23 mouse cellular contexts compared by ENCODE assay signal in genomic region chr17:72944368-72944767, GRCm38 (mm10). TPM values are rescaled to one million over a fixed set of nuclear protein-coding genes. Genes with fewer than 3 reads are reported as not detected.
DNase-seq lines count a peak whose midpoint lies in the region; ATAC-seq and TF ChIP-seq lines count a peak whose summit lies in the region.
"Had no signal": no experiment of that assay in that cellular context is flagged by ENCODE, and none has a peak within 500 bp of the region (broad histone marks: within the 10 kb centered on the region; RNA-seq: fewer than 3 reads in every experiment).

No protein-coding gene starts in this region.

- H3K4me1 ChIP-seq in heart, embryonic 12.5 days (replicated peaks) = peaks cover 47% of the 10 kb centered on the region
- peaks cover 19% of the 10 kb centered on the region for H3K4me1 ChIP-seq in liver, embryonic 12.5 days
- H3K4me1 ChIP-seq in liver, postnatal 0 days (ENCODE audit: insufficient read depth) = peaks cover 8% of the 10 kb centered on the region
- peaks cover 4% of the 10 kb centered on the region; the same call in 1 of the 2 replicates for H3K4me1 ChIP-seq in embryonic fibroblast, embryonic 13.5 days (ENCODE audit: control insufficient read depth, insufficient read depth, low read length)
- H3K4me1 ChIP-seq: midbrain, embryonic 12.5 days had no signal

- H3K9me3 ChIP-seq in heart, embryonic 12.5 days (replicated peaks) = no peaks in the 10 kb centered on the region
- H3K9me3 ChIP-seq in liver, embryonic 12.5 days (replicated peaks) = no peaks in the 10 kb centered on the region
- no peaks in the 10 kb centered on the region for H3K9me3 ChIP-seq in liver, postnatal 0 days (ENCODE audit: low read length)
- H3K9me3 ChIP-seq: hindbrain, embryonic 15.5 days; kidney, embryonic 15.5 days; midbrain, embryonic 12.5 days had no signal

- intact Hi-C loops in heart, postnatal 36 days (cut with DNase I) = no loop called here

- no peaks in the 10 kb centered on the region for H3K27me3 ChIP-seq in heart, embryonic 12.5 days (replicated peaks)
- H3K27me3 ChIP-seq in liver, embryonic 12.5 days (replicated peaks) = no peaks in the 10 kb centered on the region
- no peaks in the 10 kb centered on the region for H3K27me3 ChIP-seq in liver, postnatal 0 days (ENCODE audit: insufficient read depth, low read length)
- H3K27me3 ChIP-seq: hindbrain, embryonic 15.5 days; kidney, embryonic 15.5 days; midbrain, embryonic 12.5 days had no signal

- ATAC-seq in heart, embryonic 12.5 days (ENCODE audit: insufficient number of reproducible peaks, low FRiP score) = no peak
- peak; percentile 80 for ATAC-seq in liver, embryonic 12.5 days
- no peak for ATAC-seq in liver, postnatal 0 days
- ATAC-seq in megakaryocyte-erythroid progenitor cell, adult 5-6 weeks (replicated peaks; ENCODE audit: low FRiP score, low TSS enrichment, poor library complexity, severe bottlenecking) = peak; percentile 81
- ATAC-seq: intestine, embryonic 16.5 days had no signal

- H3K4me2 ChIP-seq in heart, embryonic 12.5 days = no peak overlapping the region
- H3K4me2 ChIP-seq in liver, embryonic 12.5 days = no peak overlapping the region
- no peak overlapping the region for H3K4me2 ChIP-seq in liver, postnatal 0 days (ENCODE audit: low read depth, low read length)
- H3K4me2 ChIP-seq: hindbrain, embryonic 15.5 days; kidney, embryonic 15.5 days; midbrain, embryonic 12.5 days had no signal

- peaks cover 37% of the 10 kb centered on the region for H3K36me3 ChIP-seq in heart, embryonic 12.5 days
- peaks cover 12% of the 10 kb centered on the region for H3K36me3 ChIP-seq in liver, embryonic 12.5 days
- peaks cover 2% of the 10 kb centered on the region; the same call in 1 of the 2 replicates for H3K36me3 ChIP-seq in liver, postnatal 0 days (replicated peaks; ENCODE audit: insufficient read depth, low read length)

- no peak overlapping the region for H3K4me3 ChIP-seq in heart, embryonic 12.5 days
- H3K4me3 ChIP-seq in liver, embryonic 12.5 days = no peak overlapping the region
- H3K4me3 ChIP-seq in liver, postnatal 0 days (ENCODE audit: low read depth, low read length) = no peak overlapping the region
- no peak overlapping the region for H3K4me3 ChIP-seq in embryonic fibroblast, embryonic 13.5 days (ENCODE audit: insufficient read depth, low read length)
- H3K4me3 ChIP-seq: gastrocnemius, adult 2 months; hindbrain, embryonic 15.5 days; kidney, embryonic 15.5 days; midbrain, embryonic 12.5 days had no signal

- no peak for TF ChIP-seq EP300 in liver, postnatal 0 days (IDR thresholded peaks at IDR 0.05; ENCODE audit: low read depth)

- TF ChIP-seq CTCF in liver, postnatal 0 days (IDR thresholded peaks at IDR 0.05; ENCODE audit: low read depth) = no peak
- no peak for TF ChIP-seq CTCF in embryonic fibroblast, embryonic 13.5 days (IDR thresholded peaks at IDR 0.05; ENCODE audit: borderline replicate concordance, insufficient read depth, low read length)

- WGBS in heart, embryonic 12.5 days = 44% methylated on average over 5 of the region's 5 CpGs
- 32% methylated on average over 5 of the region's 5 CpGs for WGBS in liver, embryonic 12.5 days (ENCODE audit: insufficient replicate concordance)
- WGBS in liver, postnatal 0 days (ENCODE audit: insufficient replicate concordance) = 47% methylated on average over 5 of the region's 5 CpGs

- no peak for DNase-seq in heart, postnatal 36 days
- DNase-seq in liver, postnatal 0 days = no peak
- DNase-seq in T-cell, adult 2 months (ENCODE audit: low spot score) = no peak
- no peak for DNase-seq in urinary bladder, postnatal 14 days (ENCODE audit: low spot score)
- DNase-seq: adrenal gland, adult 8-10 months; B cell, adult 2 months; cerebellum, adult 11 months; cerebellum, postnatal 14 days; embryo, embryonic 11 days; gastrocnemius, adult 2 months; kidney, postnatal 4 days; layer of hippocampus, adult 9-11 months; lung, adult 2 months; lung, postnatal 36 days; retina, postnatal 1 day had no signal

- no peak overlapping the region for H3K9ac ChIP-seq in heart, embryonic 12.5 days
- H3K9ac ChIP-seq in liver, embryonic 12.5 days = no peak overlapping the region
- no peak overlapping the region for H3K9ac ChIP-seq in liver, postnatal 0 days (replicated peaks)
- H3K9ac ChIP-seq: hindbrain, embryonic 15.5 days; kidney, embryonic 15.5 days; midbrain, embryonic 12.5 days had no signal

- peak overlapping the region; percentile 72 for H3K27ac ChIP-seq in heart, embryonic 12.5 days (ENCODE audit: poor library complexity, severe bottlenecking)
- peak overlapping the region; percentile 25; the same call in 1 of the 2 replicates for H3K27ac ChIP-seq in liver, embryonic 12.5 days
- H3K27ac ChIP-seq in liver, postnatal 0 days (ENCODE audit: low read depth) = no peak overlapping the region
- H3K27ac ChIP-seq in embryonic fibroblast, embryonic 13.5 days (ENCODE audit: insufficient read depth, low read length) = peak overlapping the region; percentile 20; the same call in 1 of the 2 replicates
- H3K27ac ChIP-seq: gastrocnemius, adult 2 months; hindbrain, embryonic 15.5 days; kidney, embryonic 15.5 days; midbrain, embryonic 12.5 days had no signal

- TF ChIP-seq POLR2A in embryonic fibroblast, embryonic 13.5 days (IDR thresholded peaks at IDR 0.05; ENCODE audit: low read depth, low read length) = no peak

RNA-seq across cellular contexts. Expression of gene Lbh, which starts 26.3 kb away (rescaled TPM):
- 22.6 and 23.7 TPM in 2 replicates for polyA plus RNA-seq in heart, embryonic 12.5 days (2016; fragmentation: Nextera tagmentation; extraction: Ambion mirVana)
- 100 to 1,000 TPM; 339 to 436 TPM for total RNA-seq in heart, postnatal 36 days (2021)
- polyA plus RNA-seq in liver, embryonic 12.5 days (2016; fragmentation: Nextera tagmentation; extraction: Ambion mirVana) = 1.4 TPM in 2 replicates
- 0.79 and 0.94 TPM in 2 replicates for polyA plus RNA-seq in liver, postnatal 0 days (2015; fragmentation: Nextera tagmentation; extraction: Ambion mirVana)
- polyA plus RNA-seq in embryonic fibroblast, embryonic 13.5 days (2011; ENCODE audit: insufficient read length, low read depth, missing spikeins) = 241 and 297 TPM in 2 replicates
- 5.4 and 7.4 TPM in 2 replicates for total RNA-seq in megakaryocyte-erythroid progenitor cell, adult 5-6 weeks (2014; fragmentation: Nextera tagmentation)
- 3.9 and 4.4 TPM in 2 replicates for total RNA-seq in megakaryocyte-erythroid progenitor cell, adult 5-6 weeks (2017)

Comparison
In these comparisons a context has a peak if more than half of its experiments do, and no peak if none do; other contexts are left out.
1. ATAC-seq: peak in liver, embryonic 12.5 days (single experiment) and megakaryocyte-erythroid progenitor cell, adult 5-6 weeks (single experiment); none in heart, embryonic 12.5 days (single experiment) and liver, postnatal 0 days (single experiment).